Mouse (Mus musculus) MEL (cell line): ENCODE results near the gene Tmem35b. TPM values are rescaled to one million over a fixed set of nuclear protein-coding genes. Genes with fewer than 3 reads are reported as not detected.

Experiments
- DNase-seq: peaks from one replicate; pipeline ENCODE4 v3.0.0; 2011; ENCODE audit warnings: low read depth, low spot score
- H3K27ac ChIP-seq: 2 replicates; pipeline ENCODE4 v1.5.1; 2012; ENCODE audit warnings: low read depth, mild to moderate bottlenecking, control low read depth, low read length, moderate library complexity; ENCODE audit not compliant: control insufficient read depth
- H3K27me3 ChIP-seq, 2 experiments: fragments of 150-350 bp in 1 of 2; sonication (generic) in 1 of 2; 2 replicates each; pipeline ENCODE4 v1.6.1; 2012; ENCODE audit warnings: low read length in 2 of 2, mild to moderate bottlenecking in 2 of 2, improper control_type of control experiment in 1 of 2, moderate library complexity in 1 of 2; ENCODE audit not compliant: insufficient read depth in 2 of 2, control insufficient read depth in 1 of 2
- H3K36me3 ChIP-seq, 2 experiments: 2 replicates each; pipeline ENCODE4 v1.6.1; 2012 to 2014; ENCODE audit warnings: low read length in 2 of 2, improper control_type of control experiment in 1 of 2, inconsistent platforms in 1 of 2, mild to moderate bottlenecking in 1 of 2; ENCODE audit not compliant: insufficient read depth in 2 of 2, control insufficient read depth in 1 of 2
- H3K4me1 ChIP-seq, 2 experiments: fragments of 150-350 bp in 1 of 2; sonication (generic) in 1 of 2; 2 replicates each; pipeline ENCODE4 v1.6.1; 2012; ENCODE audit warnings: low read length in 2 of 2, improper control_type of control experiment in 1 of 2, mild to moderate bottlenecking in 1 of 2; ENCODE audit not compliant: insufficient read depth in 2 of 2, control insufficient read depth in 1 of 2
- H3K4me3 ChIP-seq, 2 experiments: fragments of 150-350 bp in 1 of 2; sonication (generic) in 1 of 2; 2 replicates each; pipeline ENCODE4 v1.5.1; 2012; ENCODE audit warnings: low read depth in 2 of 2, low read length in 2 of 2, mild to moderate bottlenecking in 2 of 2, moderate library complexity in 2 of 2, control low read depth in 1 of 2, improper control_type of control experiment in 1 of 2; ENCODE audit not compliant: control insufficient read depth in 1 of 2, insufficient read depth in 1 of 2
- H3K79me2 ChIP-seq: 2 replicates; pipeline ENCODE4 v1.6.1; 2012; ENCODE audit warnings: mild to moderate bottlenecking, low read length, moderate library complexity; ENCODE audit not compliant: control insufficient read depth, poor library complexity, insufficient read depth
- H3K9ac ChIP-seq: 2 replicates; pipeline ENCODE4 v1.6.1; 2012; ENCODE audit warnings: low read depth, mild to moderate bottlenecking, control low read depth, low read length, moderate library complexity; ENCODE audit not compliant: control insufficient read depth, poor library complexity, severe bottlenecking
- H3K9me3 ChIP-seq: fragments of 150-350 bp; sonication (generic); replicated peaks from 2 replicates; pipeline ENCODE4 v1.6.1; 2012; ENCODE audit warnings: mild to moderate bottlenecking, low read length, improper control_type of control experiment, moderate library complexity; ENCODE audit not compliant: insufficient read depth
- BHLHE40 ChIP-seq: IDR thresholded peaks from 2 replicates; pipeline ENCODE4 v1.6.1; 2012; ENCODE audit warnings: low read depth, mild to moderate bottlenecking, inconsistent platforms, low read length, improper control_type of control experiment, borderline replicate concordance
- ETS1 ChIP-seq: IDR thresholded peaks from 2 replicates; pipeline ENCODE4 v1.6.1; 2012; ENCODE audit warnings: low read depth, mild to moderate bottlenecking, inconsistent platforms, low read length, improper control_type of control experiment, moderate library complexity
- GATA1 ChIP-seq: IDR thresholded peaks from 2 replicates; pipeline ENCODE4 v1.6.1; 2011; ENCODE audit warnings: low read depth, low read length, improper control_type of control experiment
- MAX ChIP-seq: IDR thresholded peaks from 2 replicates; pipeline ENCODE4 v1.6.1; 2011; ENCODE audit warnings: low read length, improper control_type of control experiment
- MAZ ChIP-seq: IDR thresholded peaks from 2 replicates; pipeline ENCODE4 v1.6.1; 2012; ENCODE audit warnings: low read depth, mild to moderate bottlenecking, inconsistent platforms, low read length, improper control_type of control experiment
- SMC3 ChIP-seq: IDR thresholded peaks from 2 replicates; pipeline ENCODE4 v1.6.1; 2011; ENCODE audit warnings: low read depth, low read length, improper control_type of control experiment
- polyA plus RNA-seq, 2 experiments: library from polyadenylated mRNA; stranded (reverse) in 1 of 2; unstranded in 1 of 2; fragments of >175 nt in 1 of 2; fragments of >200 nt in 1 of 2; gene quantifications; 2 replicates each; pipeline versions ENCODE4 v1.2.1 to v1.2.4; 2012; ENCODE audit warnings: low replicate concordance in 2 of 2, low read depth in 1 of 2; ENCODE audit not compliant: insufficient read length in 2 of 2, insufficient read depth in 1 of 2, missing spikeins in 1 of 2
- total RNA-seq: library from RNA; depleted of rRNA; stranded (reverse); fragments of 300-350 nt; gene quantifications from 2 replicates; pipeline ENCODE4 v1.2.3, GENCODE M21; 2012; rRNA removed

The Tmem35b gene
- total and polyA plus RNA-seq, 3 experiments: 0.89 to 3.2 TPM; not detected in 1

DNA sequence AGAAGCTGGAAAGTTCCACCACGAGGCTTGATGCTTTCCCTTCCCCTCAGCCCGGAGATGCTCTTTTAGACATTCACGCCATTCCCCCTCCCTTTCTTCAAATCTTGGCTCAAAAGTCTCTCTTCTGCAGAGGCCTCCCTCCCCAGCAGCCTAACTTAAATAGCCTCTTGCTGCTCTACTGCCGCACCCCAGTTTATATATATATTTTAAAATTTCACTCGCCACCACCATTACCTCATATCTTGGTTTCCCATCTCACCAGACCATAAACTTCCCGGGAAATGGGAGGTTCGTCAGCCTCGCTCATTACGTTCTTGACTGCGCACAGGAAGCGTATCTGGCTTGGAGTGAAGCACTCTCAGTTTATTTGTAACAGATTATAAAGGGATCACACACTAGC lies 54.5 kb downstream of the Tmem35b start:
- Histone ChIP-seq H3K4me3 (no peak overlapping the region), H3K27ac (no peak overlapping the region), H3K4me1 (no peaks in the 10 kb centered on the region), H3K79me2 (no peaks in the 10 kb centered on the region), H3K27me3 (no peaks in the 10 kb centered on the region), H3K9me3 (no peaks in the 10 kb centered on the region), H3K9ac (no peak overlapping the region), H3K36me3 (no peaks in the 10 kb centered on the region)
- no peak for TF ChIP-seq BHLHE40
- no peak for TF ChIP-seq ETS1
- DNase-seq: no peak

DNA sequence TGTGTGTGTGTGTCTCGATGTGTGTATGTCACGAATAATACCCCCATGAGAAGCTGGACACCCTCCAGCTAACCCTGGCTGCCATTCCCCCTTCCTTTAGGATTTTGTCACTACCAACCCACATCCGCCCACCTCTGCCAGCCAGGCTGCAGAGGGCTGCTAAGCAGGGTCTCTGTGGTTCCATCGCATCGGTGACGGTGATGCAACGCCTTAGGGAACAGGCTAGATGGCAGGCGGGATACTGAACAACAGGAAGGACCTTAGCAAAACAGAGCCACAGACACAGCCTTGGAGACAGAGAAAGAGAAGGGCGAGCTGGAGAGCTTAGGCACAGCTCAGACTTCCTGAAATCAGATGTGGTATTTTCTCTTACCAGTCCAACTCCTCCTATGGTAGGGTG lies 55.2 kb downstream of the Tmem35b start:
- H3K4me3 ChIP-seq: no peak overlapping the region
- no peaks in the 10 kb centered on the region for H3K27me3 ChIP-seq
- no peaks in the 10 kb centered on the region for H3K79me2 ChIP-seq
- no peak for DNase-seq
- H3K27ac ChIP-seq: no peak overlapping the region
- no peaks in the 10 kb centered on the region for H3K9me3 ChIP-seq
- TF ChIP-seq MAX: no peak
- no peak for TF ChIP-seq SMC3
- TF ChIP-seq GATA1: no peak
- no peak for TF ChIP-seq MAZ
- H3K36me3 ChIP-seq: no peaks in the 10 kb centered on the region
- no peak overlapping the region for H3K9ac ChIP-seq
- H3K4me1 ChIP-seq: no peaks in the 10 kb centered on the region

Other genes with a start within 250 kb of the Tmem35b start
- 14.9 and 16.8 TPM in 2 replicates for gene Zmym4, start 155.6 kb upstream of the Tmem35b start, total RNA-seq
- gene Zmym4, start 155.6 kb upstream of the Tmem35b start, polyA plus RNA-seq: 10 to 100 TPM; 23.6 to 71.1 TPM
- gene Sfpq, start 102.4 kb upstream of the Tmem35b start, total RNA-seq: 255 and 259 TPM in 2 replicates
- 100 to 1,000 TPM; 100 to 366 TPM for gene Sfpq, start 102.4 kb upstream of the Tmem35b start, polyA plus RNA-seq
- gene Zmym1, start 62.5 kb upstream of the Tmem35b start, total RNA-seq: 17.3 and 17.6 TPM in 2 replicates
- 10 to 100 TPM in 1 of 2 experiments, not detected in 1; 13.2 TPM for gene Zmym1, start 62.5 kb upstream of the Tmem35b start, polyA plus RNA-seq
- not detected in 2 replicates for gene Zmym6, start 46.3 kb upstream of the Tmem35b start, total RNA-seq
- not detected for gene Zmym6, start 46.3 kb upstream of the Tmem35b start, polyA plus RNA-seq
- not detected in 2 replicates for gene Dlgap3, start 45.5 kb downstream of the Tmem35b start, total RNA-seq
- gene Dlgap3, start 45.5 kb downstream of the Tmem35b start, polyA plus RNA-seq: not detected
- gene Smim12, start 120.1 kb downstream of the Tmem35b start, total RNA-seq: 38.4 and 48.3 TPM in 2 replicates
- 10 to 100 TPM in 1 of 2 experiments, not detected in 1; 60.1 TPM for gene Smim12, start 120.1 kb downstream of the Tmem35b start, polyA plus RNA-seq
- not detected in 2 replicates for gene Gja4, start 190.3 kb downstream of the Tmem35b start, total RNA-seq
- gene Gja4, start 190.3 kb downstream of the Tmem35b start, polyA plus RNA-seq: not detected
- gene Gjb3, start 207.2 kb downstream of the Tmem35b start, total RNA-seq: not detected in 2 replicates
- not detected for gene Gjb3, start 207.2 kb downstream of the Tmem35b start, polyA plus RNA-seq
- gene Gjb4, start 230.4 kb downstream of the Tmem35b start, total RNA-seq: not detected in 2 replicates
- not detected for gene Gjb4, start 230.4 kb downstream of the Tmem35b start, polyA plus RNA-seq
- gene Gjb5, start 234.5 kb downstream of the Tmem35b start, total RNA-seq: not detected in 2 replicates
- not detected for gene Gjb5, start 234.5 kb downstream of the Tmem35b start, polyA plus RNA-seq